Mouse (Mus musculus): ENCODE results near the gene Plcg2.

DNA sequence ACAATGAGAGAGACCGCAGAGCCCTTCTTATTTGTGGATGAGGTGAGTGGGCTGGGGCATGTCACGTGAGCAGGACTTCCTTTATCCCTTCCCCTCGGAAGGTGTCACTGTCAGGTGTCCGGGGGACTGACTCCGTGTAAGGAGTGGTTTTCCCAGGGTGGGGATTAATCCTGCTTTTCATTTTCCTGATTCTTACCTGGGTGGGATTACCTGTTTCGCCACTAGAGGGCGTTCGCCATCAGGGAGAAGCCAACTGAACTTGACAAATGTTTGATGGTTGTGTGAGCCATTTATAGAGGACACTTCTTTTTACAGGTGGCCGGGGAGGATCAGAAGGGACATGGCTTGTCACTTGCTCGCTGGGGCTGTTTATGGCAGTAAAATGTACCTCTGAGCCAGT lies 79.8 kb downstream of the Plcg2 start:
- TF ChIP-seq POLR2A (IDR thresholded peaks at IDR 0.05; ENCODE audit: extremely low read depth, insufficient read depth, low read length) (no peak), CTCF (IDR thresholded peaks at IDR 0.05; ENCODE audit: low read depth, low read length) (peak; percentile 53; the same call in 1 of the 2 replicates)

All from liver, adult 2 months (tissue).